Mouse (Mus musculus) inflammation-experienced regulatory T-cells (primary cell): ENCODE measurements around the gene Nox4. TPM values are rescaled to one million over a fixed set of nuclear protein-coding genes. Genes with fewer than 3 reads are reported as not detected.

Experiments
- polyA plus RNA-seq, 2 experiments: library from polyadenylated mRNA; unstranded; fragments of 100-300 nt; shearing (Covaris generic); gene quantifications; one replicate each; pipeline ENCODE4 v1.2.1; 2017

Gene Nox4
- polyA plus RNA-seq = 1 to 10 TPM in 1 of 2 experiments, under 1 TPM in 1; 0.11 to 1.1 TPM

DNA sequence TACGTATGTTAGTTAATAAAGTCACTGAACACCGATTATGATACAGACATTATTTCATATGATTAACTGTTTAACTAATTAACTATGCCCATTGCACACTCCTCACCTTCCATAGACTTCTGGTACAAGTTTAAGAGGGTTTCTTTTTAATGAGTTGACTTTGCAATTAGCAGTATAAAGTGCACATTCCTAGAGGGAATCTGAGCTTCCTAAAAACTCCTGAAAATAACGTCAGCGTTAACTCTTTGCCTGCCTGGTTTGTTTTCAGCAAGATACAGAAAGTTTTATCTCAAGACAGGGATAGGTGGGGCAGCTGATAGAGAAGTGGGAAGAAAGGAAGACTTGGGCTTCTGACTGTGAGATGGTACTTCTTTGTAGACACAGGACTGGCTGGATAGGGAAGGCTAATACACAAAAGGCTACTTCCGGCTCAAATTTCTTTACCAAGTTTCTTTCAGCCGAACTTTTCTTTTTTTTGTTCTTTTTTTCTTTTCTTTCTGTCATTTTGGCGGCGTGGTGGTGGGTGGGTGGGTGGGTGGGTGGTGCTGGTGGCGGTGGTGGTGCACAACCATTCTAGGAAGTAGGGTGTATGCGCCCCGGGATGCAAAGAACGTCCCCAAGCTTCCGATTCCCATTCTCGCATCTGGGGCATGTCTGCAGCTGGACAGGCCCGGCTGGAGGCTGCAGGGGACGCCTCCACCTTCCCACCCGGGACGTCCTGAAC is at the start of gene Nox4:
Gene Nox4, plus strand, starts transcription at position 241 of the 724 bp plus-strand sequence.

Other genes starting within 250 kb of the Nox4 start
- gene Vmn2r79, start 250.0 kb upstream of the Nox4 start, polyA plus RNA-seq = under 1 TPM; 0.13 to 0.29 TPM
- under 1 TPM in 1 of 2 experiments, not detected in 1; 0.06 TPM for gene Tyr, start 247.4 kb downstream of the Nox4 start, polyA plus RNA-seq